Mouse (Mus musculus) kidney, embryonic 14.5 days (tissue): Measurements from ENCODE around the gene Ncan. TPM values are rescaled to one million over a fixed set of nuclear protein-coding genes. Genes with fewer than 3 reads are reported as not detected.
"Not testable (repeated sequence)": the region's sequence is repeated elsewhere in the genome, so short reads cannot be mapped to it uniquely, and the experiment has no call there.

ENCODE experiments used
- ATAC-seq: fragments of 200-750 bp; cut with Nextera tagmentation; 2 replicates; pipeline ENCODE4 v1.8.0; 2017; ENCODE audit warnings: moderate number of reproducible peaks, mild to moderate bottlenecking, moderate TSS enrichment, moderate library complexity; ENCODE audit not compliant: low FRiP score, low TSS enrichment
- H3K27ac ChIP-seq: fragments of 300-500 bp; sonication (generic); 2 replicates; pipeline ENCODE4 v1.5.1; 2014; ENCODE audit warnings: low read depth, mild to moderate bottlenecking, low read length, moderate library complexity, mixed read lengths
- H3K27me3 ChIP-seq: fragments of 300-500 bp; sonication (generic); 2 replicates; pipeline ENCODE4 v1.6.1; 2014; ENCODE audit warnings: mild to moderate bottlenecking, low read length; ENCODE audit not compliant: control insufficient read depth, insufficient read depth
- H3K36me3 ChIP-seq: fragments of 300-500 bp; sonication (generic); 2 replicates; pipeline ENCODE4 v1.6.1; 2014; ENCODE audit warnings: low read length, mixed read lengths; ENCODE audit not compliant: control insufficient read depth, insufficient read depth
- H3K4me1 ChIP-seq: fragments of 300-500 bp; sonication (generic); 2 replicates; pipeline ENCODE4 v1.6.1; 2014; ENCODE audit warnings: low read length, mixed read lengths; ENCODE audit not compliant: control insufficient read depth, insufficient read depth
- H3K4me2 ChIP-seq: fragments of 300-500 bp; sonication (generic); replicated peaks from 2 replicates; pipeline ENCODE4 v1.6.1; 2014; ENCODE audit warnings: low read depth, mild to moderate bottlenecking, low read length
- H3K4me3 ChIP-seq: fragments of 300-500 bp; sonication (generic); 2 replicates; pipeline ENCODE4 v1.5.1; 2014; ENCODE audit warnings: mild to moderate bottlenecking, low read length
- H3K9ac ChIP-seq: fragments of 300-500 bp; sonication (generic); 2 replicates; pipeline ENCODE4 v1.6.1; 2014; ENCODE audit warnings: low read depth, mild to moderate bottlenecking, low read length, moderate library complexity
- H3K9me3 ChIP-seq: fragments of 300-500 bp; sonication (generic); 2 replicates; pipeline ENCODE4 v1.6.1; 2016; ENCODE audit warnings: low read length; ENCODE audit not compliant: control insufficient read depth
- WGBS: fragments of 180-500 bp; shearing (Covaris S2); extraction: QIAGEN DNeasy Blood & Tissue Kit; methylation state at CpG from one replicate; pipeline ENCODE4 v1.1.7; 2014; 5-methylcytosine and 5-hydroxymethylcytosine counted together
- polyA plus RNA-seq: library from polyadenylated mRNA; unstranded; fragments of >200 nt; fragmentation: Nextera tagmentation; extraction: Ambion mirVana; gene quantifications from 2 replicates; pipeline ENCODE4 v1.2.1, GENCODE M21; 2014

Gene Ncan
- polyA plus RNA-seq, 1 experiment from 2014 or later = 0.19 TPM

DNA sequence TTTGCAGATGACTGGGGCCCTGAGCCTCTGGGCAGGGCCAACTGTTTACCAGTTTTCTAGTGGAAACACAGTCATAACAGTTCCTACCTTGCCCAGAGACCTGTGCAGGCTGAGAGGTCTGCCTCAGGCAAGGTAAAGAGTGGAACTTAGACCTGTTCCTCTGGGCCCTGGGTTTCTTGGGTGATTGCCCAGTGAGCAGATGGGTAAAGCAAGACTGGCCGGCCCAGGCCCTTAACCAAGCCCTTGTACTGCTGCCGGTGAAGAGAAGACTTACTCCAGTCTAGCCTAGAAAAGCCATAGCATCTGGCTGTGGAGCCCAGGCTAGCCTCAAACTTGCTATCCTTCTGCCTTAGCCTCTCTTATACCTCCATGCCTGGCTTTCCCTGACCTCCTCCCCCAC, 38.7 kb downstream of the Ncan start:
- H3K27ac ChIP-seq = no peak overlapping the region
- ATAC-seq = no peak
- no peak overlapping the region for H3K4me2 ChIP-seq
- H3K27me3 ChIP-seq = peaks cover 47% of the 10 kb centered on the region
- no peak overlapping the region for H3K4me3 ChIP-seq
- 88% methylated on average over 2 of the region's 2 CpGs for WGBS
- H3K9me3 ChIP-seq = no peaks in the 10 kb centered on the region
- peaks cover 10% of the 10 kb centered on the region; the same call in 1 of the 2 replicates for H3K4me1 ChIP-seq
- no peaks in the 10 kb centered on the region for H3K36me3 ChIP-seq
- no peak overlapping the region for H3K9ac ChIP-seq

DNA sequence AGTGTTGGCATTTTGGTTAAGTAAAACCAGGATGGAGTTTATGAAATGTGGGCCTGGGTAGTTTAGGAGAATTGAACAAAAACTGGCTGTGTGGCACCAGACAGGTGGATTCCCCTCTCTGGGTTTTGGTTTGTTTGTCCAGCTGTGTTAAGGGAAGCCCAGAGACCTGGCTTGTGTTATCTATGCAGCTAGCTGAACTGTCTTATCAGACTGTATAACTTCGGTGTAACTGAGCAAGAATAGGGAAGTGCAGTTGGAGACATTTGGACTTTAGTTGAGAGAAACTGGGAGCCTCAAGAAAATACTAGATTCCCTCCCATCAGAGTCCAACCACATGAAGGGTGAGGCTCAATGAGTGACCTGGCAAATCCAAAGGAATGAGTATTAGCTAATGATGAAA, 47.0 kb downstream of the Ncan start:
- Histone ChIP-seq H3K9me3 (no peaks in the 10 kb centered on the region), H3K4me3 (no peak overlapping the region), H3K27me3 (no peaks in the 10 kb centered on the region), H3K9ac (no peak overlapping the region), H3K36me3 (peaks cover 26% of the 10 kb centered on the region), H3K27ac (no peak overlapping the region), H3K4me2 (no peak overlapping the region), H3K4me1 (peaks cover 7% of the 10 kb centered on the region; the same call in 1 of the 2 replicates)
- ATAC-seq = no peak
- 91% methylated on average over 1 of the region's 1 CpGs for WGBS

DNA sequence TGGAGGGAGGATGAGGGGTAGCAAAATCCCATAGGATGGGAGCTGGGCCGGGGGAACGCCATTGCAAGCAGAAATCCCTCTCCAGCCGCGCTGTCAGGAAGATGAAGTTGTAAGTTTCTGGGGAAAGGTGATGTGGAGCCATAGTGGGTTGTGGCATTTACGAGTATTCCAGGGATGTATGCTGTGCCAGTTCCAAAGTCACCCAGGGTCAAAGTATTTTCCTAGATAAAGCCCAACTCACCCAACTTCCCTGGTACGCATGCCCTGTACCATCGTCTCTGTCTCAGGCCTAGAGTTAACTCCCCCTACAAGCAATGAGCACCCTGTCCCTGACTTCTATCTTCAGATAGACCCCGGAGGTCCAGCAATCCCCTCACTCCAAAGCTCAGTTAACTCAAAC, 47.6 kb downstream of the Ncan start:
- no peaks in the 10 kb centered on the region for H3K9me3 ChIP-seq

DNA sequence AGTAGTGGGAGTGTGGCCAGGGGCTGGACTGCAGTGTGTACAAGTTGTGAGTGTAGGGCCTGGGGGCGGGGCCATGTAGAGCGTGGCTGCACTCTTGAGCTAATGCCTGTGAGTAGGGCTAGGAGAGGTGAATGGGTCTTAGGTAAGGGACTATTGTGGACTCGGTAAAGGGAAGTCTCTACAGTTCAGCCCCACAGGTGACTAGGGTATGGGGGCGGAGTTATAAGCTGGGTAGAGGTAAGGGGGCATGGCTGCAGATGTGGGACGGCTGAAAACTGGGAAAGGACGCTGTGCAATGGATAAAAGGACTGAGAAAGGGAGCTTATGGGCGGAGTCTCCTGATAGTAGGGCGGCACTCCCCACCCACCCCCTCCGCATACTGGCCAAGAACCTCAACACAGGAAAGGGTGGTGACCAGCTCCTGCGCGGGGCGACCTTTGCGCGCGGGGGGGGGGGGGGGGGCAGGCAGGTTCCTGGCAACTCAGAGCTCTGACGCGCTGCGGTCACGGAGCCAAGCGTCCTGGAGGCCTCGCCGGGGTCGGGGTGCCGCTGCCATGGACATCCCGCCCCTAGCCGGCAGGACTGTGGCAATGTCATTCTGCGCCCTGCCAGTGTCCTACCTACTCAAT, 48.1 kb downstream of the Ncan start, which contains the start of gene Tm6sf2:
Gene Tm6sf2, plus strand, starts transcription at position 484 of the 629 bp plus-strand sequence.
- Histone ChIP-seq H3K27me3 (no peaks in the 10 kb centered on the region), H3K9me3 (no peaks in the 10 kb centered on the region), H3K4me3 (peak within 1 kb of the TSS; percentile 22), H3K27ac (no peak within 1 kb of the TSS), H3K36me3 (peaks cover 29% of the 10 kb centered on the region), H3K4me2 (peak within 1 kb of the TSS; percentile 45), H3K4me1 (peaks cover 7% of the 10 kb centered on the region; the same call in 1 of the 2 replicates), H3K9ac (peak within 1 kb of the TSS; percentile 40; the same call in 1 of the 2 replicates)
- peak; percentile 63 for ATAC-seq
- WGBS = 8% methylated on average over 24 of the region's 27 CpGs

More for the DNA sequence above, 47.6 kb downstream of the Ncan start:
- peaks cover 26% of the 10 kb centered on the region for H3K36me3 ChIP-seq
- H3K4me1 ChIP-seq = peaks cover 7% of the 10 kb centered on the region; the same call in 1 of the 2 replicates
- H3K27ac ChIP-seq = no peak overlapping the region
- no peak for ATAC-seq
- peak overlapping the region; percentile 40; the same call in 1 of the 2 replicates for H3K9ac ChIP-seq
- peak overlapping the region; percentile 45; the same call in 1 of the 2 replicates for H3K4me2 ChIP-seq
- H3K4me3 ChIP-seq = peak overlapping the region; percentile 22
- no peaks in the 10 kb centered on the region for H3K27me3 ChIP-seq
- WGBS = 63% methylated on average over 8 of the region's 8 CpGs

DNA sequence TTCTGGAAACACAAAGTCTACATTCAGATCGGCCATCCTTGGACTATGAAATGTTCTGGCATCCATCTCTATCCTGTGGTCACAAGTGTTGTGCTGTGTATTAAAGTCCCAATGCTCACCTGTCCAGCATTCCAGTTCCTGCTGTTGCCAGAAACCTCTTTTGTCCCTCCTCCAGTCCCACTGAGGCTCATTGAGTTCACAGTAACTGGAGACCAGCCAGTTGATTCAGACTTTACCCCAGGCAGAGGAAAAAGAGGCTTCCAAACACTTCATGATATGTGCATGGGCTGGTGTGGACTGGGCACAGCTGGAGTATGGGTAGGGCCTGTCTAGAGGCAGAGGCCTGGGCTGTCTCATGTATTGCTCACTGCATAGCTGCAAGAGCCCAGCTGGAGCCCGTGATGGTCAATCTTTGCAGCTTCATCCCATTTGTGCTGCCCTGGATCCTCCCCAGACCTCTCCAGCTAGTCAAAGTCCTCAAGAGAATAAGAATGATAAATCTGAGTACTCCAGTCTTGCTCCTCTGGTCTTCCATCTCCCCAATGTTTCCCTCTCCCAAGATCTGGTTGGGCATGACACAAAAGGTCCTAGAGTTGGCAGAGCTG, 48.7 kb downstream of the Ncan start:
- H3K36me3 ChIP-seq = peaks cover 32% of the 10 kb centered on the region
- WGBS = 84% methylated on average over 2 of the region's 2 CpGs
- no peak overlapping the region for H3K9ac ChIP-seq
- H3K4me1 ChIP-seq = peaks cover 7% of the 10 kb centered on the region; the same call in 1 of the 2 replicates
- H3K4me2 ChIP-seq = no peak overlapping the region
- ATAC-seq = no peak
- no peaks in the 10 kb centered on the region for H3K27me3 ChIP-seq
- H3K9me3 ChIP-seq = no peaks in the 10 kb centered on the region
- H3K4me3 ChIP-seq = no peak overlapping the region
- no peak overlapping the region for H3K27ac ChIP-seq

DNA sequence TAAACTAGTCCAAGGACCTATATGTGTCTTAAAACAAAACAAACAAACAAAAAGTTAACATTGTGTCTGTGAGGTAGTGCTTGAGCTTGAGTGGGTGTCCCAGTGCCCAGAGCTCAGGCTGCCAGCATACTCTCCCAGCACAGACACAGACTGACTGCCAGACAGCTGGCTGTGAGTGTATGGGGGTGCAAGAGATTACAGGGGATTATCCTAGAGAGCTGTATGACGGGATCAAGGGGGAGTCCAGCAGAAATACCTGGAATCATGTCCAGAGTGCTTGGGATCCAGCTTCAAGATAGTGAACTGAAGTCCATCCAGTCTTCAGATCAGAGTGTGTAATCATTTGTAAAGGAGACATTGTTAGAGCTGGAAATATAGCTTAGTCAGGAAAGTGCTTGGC, 63.0 kb downstream of the Ncan start:
- Histone ChIP-seq H3K4me1 (no peaks in the 10 kb centered on the region), H3K36me3 (peaks cover 84% of the 10 kb centered on the region)
- WGBS = 93% methylated on average over 1 of the region's 1 CpGs

DNA sequence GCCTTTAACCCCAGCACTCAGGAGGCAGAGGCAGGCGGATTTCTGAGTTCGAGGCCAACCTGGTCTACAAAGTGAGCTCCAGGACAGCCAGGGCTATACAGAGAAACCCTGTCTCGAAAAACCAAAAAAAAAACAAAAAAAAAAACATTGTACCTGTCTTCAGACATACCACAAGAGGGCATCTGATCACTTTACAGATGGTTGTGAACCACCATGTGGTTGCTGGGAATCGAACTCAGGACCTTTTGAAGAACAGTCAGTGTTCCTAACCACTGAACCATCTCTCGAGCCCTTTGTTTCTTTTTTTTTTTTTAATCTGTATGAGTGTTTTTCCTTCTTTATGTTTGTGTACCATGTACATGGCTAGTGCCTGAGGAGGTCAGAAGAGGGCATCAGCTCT, 70.2 kb downstream of the Ncan start:
- peaks cover 55% of the 10 kb centered on the region for H3K36me3 ChIP-seq
- not testable (repeated sequence) for H3K27ac ChIP-seq, H3K9me3 ChIP-seq, H3K4me3 ChIP-seq, H3K9ac ChIP-seq, ATAC-seq, H3K4me1 ChIP-seq, H3K27me3 ChIP-seq, H3K4me2 ChIP-seq
- 92% methylated on average over 5 of the region's 5 CpGs for WGBS

More for the DNA sequence above, 63.0 kb downstream of the Ncan start:
- H3K4me3 ChIP-seq = no peak overlapping the region
- H3K9me3 ChIP-seq = no peaks in the 10 kb centered on the region
- no peak overlapping the region for H3K27ac ChIP-seq
- H3K9ac ChIP-seq = no peak overlapping the region
- no peak overlapping the region for H3K4me2 ChIP-seq
- no peak for ATAC-seq
- no peaks in the 10 kb centered on the region for H3K27me3 ChIP-seq

DNA sequence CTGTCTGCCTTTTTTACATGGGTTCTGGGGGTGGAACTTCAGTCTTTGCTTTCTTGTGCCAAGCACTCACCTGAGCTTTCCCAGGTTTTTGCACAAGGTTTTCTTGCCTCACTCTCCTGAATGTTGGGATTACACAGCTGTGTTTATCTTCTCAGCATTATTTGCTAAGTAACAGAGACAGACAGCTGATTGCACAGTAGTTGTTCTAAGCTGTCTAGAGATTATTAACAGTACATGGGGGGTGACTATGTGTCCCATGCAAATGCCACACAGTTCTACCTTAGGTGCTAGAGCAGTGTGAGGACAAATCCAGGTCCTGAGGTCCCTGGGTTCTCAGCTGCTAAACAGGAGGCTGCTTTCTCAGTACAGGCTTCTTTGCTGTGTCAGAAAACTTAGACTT, 71.0 kb downstream of the Ncan start:
- ATAC-seq = no peak
- H3K4me3 ChIP-seq = no peak overlapping the region
- H3K4me2 ChIP-seq = no peak overlapping the region
- H3K27me3 ChIP-seq = no peaks in the 10 kb centered on the region
- peaks cover 48% of the 10 kb centered on the region for H3K36me3 ChIP-seq
- no peaks in the 10 kb centered on the region for H3K4me1 ChIP-seq
- H3K27ac ChIP-seq = no peak overlapping the region
- no peak overlapping the region for H3K9ac ChIP-seq
- H3K9me3 ChIP-seq = no peaks in the 10 kb centered on the region

DNA sequence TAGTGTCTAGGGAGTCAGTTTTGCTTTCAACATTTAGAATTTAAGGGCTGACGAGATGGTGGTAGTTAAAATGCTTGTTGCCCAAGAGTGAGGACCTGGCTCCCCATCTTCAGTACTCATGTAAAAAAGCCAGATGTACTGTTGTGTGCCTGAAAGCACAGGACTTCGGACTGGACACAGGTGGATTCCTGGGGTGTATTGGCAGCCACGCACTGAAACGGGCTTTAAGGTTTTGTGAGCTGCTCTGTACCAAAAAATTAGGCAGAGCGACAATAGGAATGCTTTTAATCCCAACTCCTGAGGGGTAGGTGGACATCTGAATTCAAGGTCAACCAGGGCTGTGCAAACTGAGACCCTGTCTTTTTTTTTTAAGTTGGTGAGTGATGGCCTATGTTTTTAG, 76.7 kb downstream of the Ncan start:
- H3K27ac ChIP-seq = no peak overlapping the region
- H3K4me3 ChIP-seq = no peak overlapping the region
- peak overlapping the region; percentile 68 for H3K4me2 ChIP-seq
- no peaks in the 10 kb centered on the region for H3K27me3 ChIP-seq
- 91% methylated on average over 5 of the region's 5 CpGs for WGBS
- H3K9me3 ChIP-seq = no peaks in the 10 kb centered on the region
- ATAC-seq = no peak
- no peak overlapping the region; the same call in 1 of the 2 replicates for H3K9ac ChIP-seq
- H3K4me1 ChIP-seq = peaks cover 26% of the 10 kb centered on the region; the same call in 1 of the 2 replicates
- peaks cover 8% of the 10 kb centered on the region for H3K36me3 ChIP-seq
